Mouse (Mus musculus) spleen, adult 2 months (tissue): Measurements from ENCODE around the gene Fis1.

Experiments
- CTCF ChIP-seq: fragments of 200-500 bp; IDR thresholded peaks from 2 replicates; pipeline ENCODE4 v1.5.1; 2011; ENCODE audit warnings: mild to moderate bottlenecking, inconsistent platforms; ENCODE audit not compliant: insufficient read depth, insufficient read length, insufficient replicate concordance; ENCODE audit errors: extremely low read depth
- POLR2A ChIP-seq: fragments of 200-500 bp; IDR thresholded peaks from 2 replicates; pipeline ENCODE4 v1.6.1; 2011; ENCODE audit warnings: low read depth, low read length, inconsistent platforms

DNA sequence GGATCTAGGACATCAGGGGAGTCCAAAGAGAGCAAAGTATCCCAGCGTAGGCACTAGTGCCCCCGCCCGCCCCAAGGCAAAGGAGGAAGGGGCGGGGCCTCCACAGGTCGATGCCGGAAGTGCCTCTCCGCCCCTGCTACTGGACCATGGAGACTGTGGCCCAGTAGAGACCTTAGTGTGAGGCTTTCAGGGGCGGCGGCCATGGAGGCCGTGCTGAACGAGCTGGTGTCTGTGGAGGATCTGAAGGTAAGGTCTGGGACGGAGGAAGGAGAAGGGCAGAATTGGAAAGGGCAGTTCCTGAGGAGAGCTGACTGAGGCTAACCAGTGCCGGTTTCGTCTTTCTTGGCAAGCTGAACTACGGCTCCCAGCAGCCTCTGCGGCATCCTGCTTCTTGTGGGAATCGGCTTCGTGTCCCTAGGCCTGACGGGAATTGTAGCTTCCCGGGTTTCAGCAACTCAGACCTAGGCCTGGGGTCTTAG, 8.9 kb downstream of the Fis1 start:
- TF ChIP-seq POLR2A, result peak; percentile 54; the same call in 1 of the 2 replicates
- TF ChIP-seq CTCF, result no peak
